Mouse (Mus musculus) C2C12 (cell line): ENCODE data around the gene Ermap. TPM values are rescaled to one million over a fixed set of nuclear protein-coding genes. Genes with fewer than 3 reads are reported as not detected.

ENCODE experiments used
- H3K27me3 ChIP-seq: one replicate; pipeline ENCODE4 v1.6.1; 2011; ENCODE audit not compliant: control insufficient read depth, insufficient read depth, insufficient read length
- H3K36me3 ChIP-seq: one replicate; pipeline ENCODE4 v1.6.1; 2011; ENCODE audit not compliant: control insufficient read depth, insufficient read depth
- H3K4me3 ChIP-seq: one replicate; pipeline ENCODE4 v1.5.1; 2011; ENCODE audit warnings: mild to moderate bottlenecking, control low read depth; ENCODE audit not compliant: poor library complexity, insufficient read depth, severe bottlenecking
- H3K79me2 ChIP-seq: one replicate; pipeline ENCODE4 v1.6.1; 2011; ENCODE audit not compliant: control insufficient read depth, insufficient read depth
- H3K79me3 ChIP-seq: one replicate; pipeline ENCODE4 v1.6.1; 2011; ENCODE audit warnings: low read depth, control low read depth
- H3ac ChIP-seq: one replicate; pipeline ENCODE3; 2011; ENCODE audit warnings: low read depth; ENCODE audit not compliant: control insufficient read depth, insufficient read length
- CEBPB ChIP-seq: IDR thresholded peaks from one replicate; pipeline ENCODE4 v1.6.1; 2011; ENCODE audit warnings: low read depth, mild to moderate bottlenecking, control low read depth, moderate library complexity
- CTCF ChIP-seq: IDR thresholded peaks from one replicate; pipeline ENCODE4 v1.5.1; 2011; ENCODE audit not compliant: control insufficient read depth, insufficient read depth, insufficient read length
- FOSL1 ChIP-seq: IDR thresholded peaks from one replicate; pipeline ENCODE4 v1.8.0; 2011; ENCODE audit warnings: mild to moderate bottlenecking, low read length; ENCODE audit not compliant: poor library complexity, insufficient read depth, severe bottlenecking
- MAX ChIP-seq: IDR thresholded peaks from one replicate; pipeline ENCODE4 v1.6.1; 2011; ENCODE audit warnings: mild to moderate bottlenecking, control low read depth
- MYOD1 ChIP-seq: IDR thresholded peaks from one replicate; pipeline ENCODE4 v1.6.1; 2011; ENCODE audit warnings: low read depth; ENCODE audit not compliant: control insufficient read depth, insufficient read length
- MYOG ChIP-seq: IDR thresholded peaks from one replicate; pipeline ENCODE4 v1.6.1; 2011; ENCODE audit not compliant: control insufficient read depth, insufficient read length; ENCODE audit errors: extremely low read depth
- USF1 ChIP-seq: IDR thresholded peaks from one replicate; pipeline ENCODE4 v1.6.1; 2011; ENCODE audit warnings: low read depth, mild to moderate bottlenecking, control low read depth, moderate library complexity
- polyA plus RNA-seq: library from polyadenylated mRNA; unstranded; fragments of >200 nt; fragmentation: generic; extraction: Trizol; gene quantifications from one replicate; pipeline ENCODE4 v1.2.1, GENCODE M21; 2012; ENCODE audit warnings: missing spikeins

Ermap gene
- polyA plus RNA-seq, 1 experiment: 0.01 TPM

DNA sequence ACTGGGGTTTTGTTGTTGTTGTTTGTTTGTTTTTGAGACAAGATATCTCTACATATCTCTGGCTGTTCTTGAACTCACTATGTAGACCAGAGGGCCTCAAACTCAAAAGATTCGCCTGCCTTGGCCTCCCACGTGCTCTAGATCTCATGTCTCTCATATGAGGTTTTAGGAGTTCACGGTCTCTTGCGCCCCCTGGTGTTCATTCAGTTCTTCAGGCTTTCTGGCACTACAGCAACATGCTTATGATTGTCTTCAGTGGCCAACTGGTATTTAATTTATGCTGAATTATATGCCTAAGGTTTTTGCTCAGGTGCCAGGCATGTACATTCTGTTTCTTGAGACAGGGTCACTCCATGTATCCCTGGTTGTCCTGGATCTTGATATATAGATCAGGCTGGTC, 22.1 kb downstream of the Ermap start:
- Histone ChIP-seq H3K36me3 (no peaks in the 10 kb centered on the region), H3K27me3 (no peaks in the 10 kb centered on the region), H3K4me3 (no peak overlapping the region), H3K79me2 (peaks cover 1% of the 10 kb centered on the region), H3ac (no peak overlapping the region), H3K79me3 (no peaks in the 10 kb centered on the region)
- TF ChIP-seq MAX: no peak
- TF ChIP-seq CTCF: peak; percentile 34
- TF ChIP-seq USF1: peak; percentile 40
- no peak for TF ChIP-seq MYOG
- no peak for TF ChIP-seq MYOD1
- no peak for TF ChIP-seq FOSL1
- TF ChIP-seq CEBPB: no peak

DNA sequence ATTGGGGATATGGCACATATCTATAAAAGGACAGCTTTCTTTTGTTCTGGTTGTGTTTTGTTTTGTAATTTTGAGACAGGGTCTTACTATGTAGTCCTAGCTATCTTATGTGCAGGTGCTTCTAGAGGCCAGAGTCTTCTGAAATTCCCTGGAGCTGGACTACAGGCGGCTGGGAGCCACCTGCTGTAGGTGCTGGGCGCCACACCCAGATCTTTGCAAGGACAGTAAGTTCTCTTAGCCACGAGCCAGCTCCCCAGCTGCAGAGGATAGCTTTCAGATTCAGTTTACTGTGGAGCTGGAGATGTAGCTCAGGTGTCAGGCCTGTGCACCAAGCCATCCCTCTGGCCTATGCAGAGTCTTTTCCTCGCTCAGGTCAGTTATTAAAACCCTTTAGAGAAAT, 22.7 kb downstream of the Ermap start:
- Histone ChIP-seq H3ac (no peak overlapping the region), H3K4me3 (no peak overlapping the region)

DNA sequence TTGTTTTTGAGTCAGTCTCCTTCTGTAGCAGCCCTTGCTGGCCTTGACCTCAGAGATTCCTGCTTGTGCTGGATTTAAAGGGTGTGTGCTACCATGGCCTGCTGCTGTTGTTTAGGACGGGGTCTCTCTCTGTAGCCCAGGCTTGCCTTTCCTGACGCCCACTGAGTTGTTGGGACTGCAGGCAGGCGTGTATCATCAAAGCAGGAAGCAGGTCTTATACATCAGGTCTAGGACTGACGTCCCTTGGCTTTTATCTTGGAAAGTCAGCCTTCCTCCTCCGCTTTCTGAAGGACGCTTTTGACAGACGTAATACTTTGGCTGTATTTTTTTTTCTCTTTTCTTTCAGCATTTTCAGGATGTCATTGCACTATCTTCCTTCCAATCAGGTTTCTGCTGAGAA, 23.9 kb downstream of the Ermap start:
- no peak for TF ChIP-seq USF1
- no peak for TF ChIP-seq MAX
- no peak for TF ChIP-seq FOSL1
- TF ChIP-seq MYOD1: no peak
- TF ChIP-seq MYOG: no peak
- no peak for TF ChIP-seq CEBPB
- TF ChIP-seq CTCF: no peak
- Histone ChIP-seq H3K36me3 (no peaks in the 10 kb centered on the region), H3K27me3 (no peaks in the 10 kb centered on the region), H3K79me3 (no peaks in the 10 kb centered on the region), H3K79me2 (no peaks in the 10 kb centered on the region), H3K4me3 (no peak overlapping the region), H3ac (no peak overlapping the region)

More for the DNA sequence above, 22.7 kb downstream of the Ermap start:
- H3K79me2 ChIP-seq: no peaks in the 10 kb centered on the region
- H3K27me3 ChIP-seq: no peaks in the 10 kb centered on the region
- no peaks in the 10 kb centered on the region for H3K79me3 ChIP-seq
- TF ChIP-seq USF1: no peak
- no peak for TF ChIP-seq MYOD1
- TF ChIP-seq MAX: no peak
- TF ChIP-seq CEBPB: no peak
- H3K36me3 ChIP-seq: no peaks in the 10 kb centered on the region

GRCm38 (mm10) chr4:119162990-119163389, 26.8 kb downstream of the Ermap start:
- Histone ChIP-seq H3ac (no peak overlapping the region), H3K36me3 (no peaks in the 10 kb centered on the region), H3K27me3 (no peaks in the 10 kb centered on the region), H3K79me2 (no peaks in the 10 kb centered on the region), H3K4me3 (no peak overlapping the region), H3K79me3 (no peaks in the 10 kb centered on the region)
- TF ChIP-seq FOSL1 (no peak), MYOD1 (no peak), USF1 (no peak), CTCF (no peak), CEBPB (no peak), MAX (no peak), MYOG (no peak)

GRCm38 (mm10) chr4:119161358-119161757, 28.5 kb downstream of the Ermap start:
- Histone ChIP-seq H3K79me3 (no peaks in the 10 kb centered on the region), H3K4me3 (no peak overlapping the region), H3K27me3 (no peaks in the 10 kb centered on the region), H3K79me2 (no peaks in the 10 kb centered on the region), H3K36me3 (no peaks in the 10 kb centered on the region), H3ac (no peak overlapping the region)
- TF ChIP-seq USF1 (no peak), CTCF (no peak), FOSL1 (no peak), MYOG (no peak), CEBPB (no peak), MAX (no peak), MYOD1 (no peak)

DNA sequence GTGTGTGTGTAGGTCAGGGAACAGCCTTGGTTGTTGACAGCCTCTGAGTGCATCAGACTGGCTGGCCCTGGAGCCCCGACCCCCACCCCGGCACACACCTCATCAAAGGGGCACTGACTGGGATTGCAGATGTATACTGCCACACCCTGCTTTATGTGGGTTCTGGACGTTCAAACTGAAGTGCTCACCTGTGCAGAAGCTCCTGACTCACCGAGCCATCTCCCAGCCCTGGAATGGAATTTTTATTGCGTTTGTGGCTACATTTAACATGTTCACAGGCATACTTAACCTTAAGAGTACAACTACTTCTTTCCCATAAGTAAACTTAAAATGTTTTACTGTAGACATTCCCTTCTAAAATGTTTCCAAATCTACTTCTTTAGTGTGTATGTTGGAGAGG, 31.9 kb downstream of the Ermap start:
- no peaks in the 10 kb centered on the region for H3K79me2 ChIP-seq
- H3K79me3 ChIP-seq: no peaks in the 10 kb centered on the region
- no peak overlapping the region for H3ac ChIP-seq
- no peaks in the 10 kb centered on the region for H3K36me3 ChIP-seq
- TF ChIP-seq MYOD1: no peak
- TF ChIP-seq USF1: no peak
- no peak for TF ChIP-seq MAX
- no peak for TF ChIP-seq CEBPB
- TF ChIP-seq MYOG: no peak
- TF ChIP-seq CTCF: no peak
- no peak for TF ChIP-seq FOSL1
- no peaks in the 10 kb centered on the region for H3K27me3 ChIP-seq
- H3K4me3 ChIP-seq: no peak overlapping the region
